18 mouse cellular contexts compared by ENCODE assay signal in the genomic region with DNA sequence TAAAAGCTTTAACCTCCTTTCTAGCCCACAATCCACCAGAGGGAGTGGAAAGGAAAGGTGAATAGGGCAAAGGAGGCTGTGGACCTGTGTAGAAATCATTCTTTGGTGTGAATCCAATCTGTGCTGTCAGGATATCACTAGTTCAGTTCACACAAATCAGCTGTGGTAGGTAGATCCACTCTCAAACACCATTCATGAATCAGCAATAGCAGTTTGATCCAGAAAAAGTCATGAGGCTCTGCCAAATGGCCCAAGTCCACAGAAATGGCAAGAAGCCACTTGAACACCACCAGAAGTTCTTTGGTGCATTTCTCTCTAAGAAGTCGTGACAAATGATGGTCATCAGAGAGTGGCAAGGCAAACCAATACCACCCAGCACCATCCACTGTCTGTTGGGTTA.
"Had no signal": no experiment of that assay in that cellular context is flagged by ENCODE, and none has a peak within 500 bp of the region (broad histone marks: within the 10 kb centered on the region; RNA-seq: fewer than 3 reads in every experiment).

No protein-coding gene starts in this region.

- H3K4me1 ChIP-seq: midbrain, embryonic 10.5 days; midbrain, embryonic 12.5 days; neural tube, embryonic 13.5 days; neural tube, embryonic 15.5 days had no signal

- DNase-seq: lung, adult 18-20 months; lung, embryonic 14.5 days; lung, postnatal 10 days; lung, postnatal 4 days; midbrain, embryonic 14.5 days; retina, postnatal 1 day; right cerebral cortex, adult 18-20 months; right cerebral cortex, postnatal 25 days; right cerebral cortex, postnatal 4 days; spleen, adult 18-20 months; thymus, adult 18-20 months; thymus, postnatal 14 days; thymus, postnatal 36 days had no signal

- H3K9ac ChIP-seq: lung, embryonic 14.5 days; midbrain, embryonic 12.5 days; neural tube, embryonic 13.5 days; neural tube, embryonic 15.5 days had no signal

- H3K27ac ChIP-seq: midbrain, embryonic 10.5 days; midbrain, embryonic 12.5 days; neural tube, embryonic 13.5 days; neural tube, embryonic 15.5 days had no signal

- H3K4me3 ChIP-seq: midbrain, embryonic 10.5 days; midbrain, embryonic 12.5 days; myocyte; neural tube, embryonic 13.5 days; neural tube, embryonic 15.5 days had no signal

- H3K36me3 ChIP-seq: midbrain, embryonic 10.5 days; midbrain, embryonic 12.5 days; neural tube, embryonic 13.5 days; neural tube, embryonic 15.5 days had no signal

- H3K27me3 ChIP-seq: midbrain, embryonic 12.5 days; neural tube, embryonic 13.5 days; neural tube, embryonic 15.5 days had no signal
